Mouse (Mus musculus) midbrain, postnatal 0 days (tissue): ENCODE data around the gene Evi5. TPM values are rescaled to one million over a fixed set of nuclear protein-coding genes. Genes with fewer than 3 reads are reported as not detected.

Experiments used
- ATAC-seq: fragments of 200-750 bp; cut with Nextera tagmentation; 2 replicates; pipeline ENCODE4 v1.8.0; 2017; ENCODE audit warnings: moderate number of reproducible peaks, mild to moderate bottlenecking, moderate TSS enrichment, moderate library complexity; ENCODE audit not compliant: low FRiP score
- DNase-seq: peaks from one replicate; pipeline ENCODE4 v3.0.0-alpha.2; 2015; ENCODE audit warnings: low spot score
- H3K27ac ChIP-seq: fragments of 300-500 bp; sonication (generic); 2 replicates; pipeline ENCODE4 v1.5.1; 2014; ENCODE audit warnings: low read depth, mild to moderate bottlenecking, low read length, mixed read lengths
- H3K27me3 ChIP-seq: fragments of 300-500 bp; sonication (generic); 2 replicates; pipeline ENCODE4 v1.6.1; 2014; ENCODE audit warnings: low read length, control low read depth, mixed read lengths; ENCODE audit not compliant: insufficient read depth
- H3K36me3 ChIP-seq: fragments of 300-500 bp; sonication (generic); 2 replicates; pipeline ENCODE4 v1.6.1; 2014; ENCODE audit warnings: low read length, control low read depth, mixed read lengths; ENCODE audit not compliant: insufficient read depth
- H3K4me1 ChIP-seq: fragments of 300-500 bp; sonication (generic); 2 replicates; pipeline ENCODE4 v1.6.1; 2014; ENCODE audit warnings: mild to moderate bottlenecking, control low read depth, antibody characterized with exemption, low read length, mixed read lengths; ENCODE audit not compliant: insufficient read depth
- H3K4me2 ChIP-seq: fragments of 300-500 bp; sonication (generic); 2 replicates; pipeline ENCODE4 v1.6.1; 2014; ENCODE audit warnings: low read depth, mild to moderate bottlenecking, low read length, mixed read lengths; ENCODE audit not compliant: poor library complexity, severe bottlenecking
- H3K4me3 ChIP-seq: fragments of 300-500 bp; sonication (generic); 2 replicates; pipeline ENCODE4 v1.5.1; 2014; ENCODE audit warnings: low read depth, mild to moderate bottlenecking, low read length, moderate library complexity
- H3K9ac ChIP-seq: fragments of 300-500 bp; sonication (generic); replicated peaks from 2 replicates; pipeline ENCODE4 v1.6.1; 2014; ENCODE audit warnings: mild to moderate bottlenecking, low read length, moderate library complexity, mixed read lengths; ENCODE audit not compliant: poor library complexity, severe bottlenecking
- H3K9me3 ChIP-seq: fragments of 300-500 bp; sonication (generic); 2 replicates; pipeline ENCODE4 v1.6.1; 2016; ENCODE audit warnings: low read length, control low read depth
- CTCF ChIP-seq: IDR thresholded peaks from 2 replicates; pipeline ENCODE4 v1.5.1; 2016; ENCODE audit warnings: antibody characterized with exemption, mild to moderate bottlenecking
- WGBS: fragments of 180-500 bp; shearing (Covaris S2); extraction: QIAGEN DNeasy Blood & Tissue Kit; methylation state at CpG from one replicate; pipeline ENCODE4 v1.1.7; 2014; 5-methylcytosine and 5-hydroxymethylcytosine counted together
- polyA plus RNA-seq: library from polyadenylated mRNA; unstranded; fragments of >200 nt; fragmentation: Nextera tagmentation; extraction: Ambion mirVana; gene quantifications from 2 replicates; pipeline ENCODE4 v1.2.1, GENCODE M21; 2015
- total RNA-seq: library from RNA; depleted of rRNA; stranded (reverse); fragments of >200 nt; gene quantifications from 2 replicates; pipeline ENCODE4 v1.2.3, GENCODE M21; 2014

The Evi5 gene
- total and polyA plus RNA-seq, 2 experiments from 2014 or later = 47.1 to 55.0 TPM

- ATAC-seq = no peak
These were observed 97.4 kb downstream of the Evi5 start for GRCm38 (mm10) chr5:107777545-107777830.

DNA sequence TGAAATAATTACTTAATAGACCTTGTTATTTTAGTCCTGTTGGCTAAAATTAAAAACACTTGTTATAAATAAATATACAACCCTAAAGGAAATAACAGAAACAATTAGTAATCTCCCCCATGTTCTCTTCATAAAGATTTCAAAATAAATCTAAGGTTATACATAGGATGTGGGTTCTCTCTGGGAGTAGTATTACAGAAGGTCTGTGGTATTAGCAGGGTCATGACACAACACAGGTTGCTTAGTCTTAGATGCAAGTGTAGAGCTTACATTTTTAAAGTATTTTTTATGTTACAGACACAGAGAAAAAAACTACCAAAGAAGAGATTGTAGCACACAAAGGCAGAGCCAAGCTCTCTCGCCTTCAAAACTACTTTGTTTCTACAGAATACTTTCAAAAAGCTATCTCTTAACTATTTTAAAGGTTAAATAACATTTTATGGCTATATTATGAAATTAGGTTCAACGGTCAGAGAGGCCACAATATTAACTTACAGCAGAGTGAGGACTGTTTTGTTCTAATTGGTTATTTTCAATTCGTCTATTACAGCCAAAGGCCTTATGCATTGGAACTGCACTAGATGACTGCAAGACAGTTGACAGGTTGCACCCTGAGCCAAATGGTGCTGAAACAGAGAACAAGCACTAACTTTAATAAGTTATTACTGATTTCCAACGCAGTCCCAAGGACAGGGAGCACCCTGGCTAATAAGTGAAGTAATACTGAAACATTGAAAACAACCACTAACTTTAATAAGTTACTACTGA, 97.9 kb downstream of the Evi5 start:
- WGBS = 91% methylated on average over 4 of the region's 4 CpGs
- ATAC-seq = no peak
- DNase-seq = no peak
- Histone ChIP-seq H3K9me3 (no peaks in the 10 kb centered on the region), H3K4me3 (no peak overlapping the region), H3K27me3 (no peaks in the 10 kb centered on the region), H3K9ac (no peak overlapping the region), H3K4me1 (no peaks in the 10 kb centered on the region), H3K36me3 (0 out of 2 replicates have a peak, but pooled peaks cover 2% of the 10 kb centered on the region), H3K27ac (no peak overlapping the region), H3K4me2 (no peak overlapping the region)
- no peak for TF ChIP-seq CTCF

More at GRCm38 (mm10) chr5:107777545-107777830, 97.4 kb downstream of the Evi5 start:
- Histone ChIP-seq H3K27ac (no peak overlapping the region), H3K9ac (no peak overlapping the region), H3K27me3 (no peaks in the 10 kb centered on the region), H3K4me3 (no peak overlapping the region), H3K4me2 (no peak overlapping the region), H3K9me3 (no peaks in the 10 kb centered on the region), H3K36me3 (no peaks in the 10 kb centered on the region), H3K4me1 (no peaks in the 10 kb centered on the region)
- no peak for TF ChIP-seq CTCF
- no peak for DNase-seq
- WGBS = 93% methylated on average over 1 of the region's 1 CpGs

- Histone ChIP-seq H3K9me3 (no peaks in the 10 kb centered on the region), H3K4me1 (no peaks in the 10 kb centered on the region), H3K27me3 (no peaks in the 10 kb centered on the region), H3K36me3 (0 out of 2 replicates have a peak, but pooled peaks cover 3% of the 10 kb centered on the region), H3K4me3 (no peak overlapping the region), H3K9ac (no peak overlapping the region), H3K4me2 (no peak overlapping the region), H3K27ac (no peak overlapping the region)
- DNase-seq (no peak), ATAC-seq (no peak)
- no peak for TF ChIP-seq CTCF
- 95% methylated on average over 1 of the region's 1 CpGs for WGBS
These were observed 99.0 kb downstream of the Evi5 start for GRCm38 (mm10) chr5:107775875-107776274.

DNA sequence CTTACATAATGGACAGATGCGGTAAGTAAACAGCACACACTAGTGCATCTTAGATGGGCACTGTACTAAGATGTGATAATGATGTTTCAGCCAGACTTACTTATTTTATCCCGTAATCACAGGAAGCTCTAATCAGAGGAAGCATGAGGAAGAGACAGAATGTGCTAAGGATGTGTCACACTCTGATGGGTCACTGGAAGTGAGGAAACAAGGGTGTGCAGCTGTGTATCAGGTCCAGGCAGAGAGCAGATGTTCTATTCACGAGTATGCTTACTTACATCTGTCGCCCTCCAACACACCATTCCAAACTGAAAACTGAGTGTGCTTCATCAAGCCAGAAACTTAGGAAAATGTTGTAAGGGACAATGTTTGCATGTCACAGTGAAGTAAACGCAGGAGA, 102.9 kb downstream of the Evi5 start:
- Histone ChIP-seq H3K4me1 (no peaks in the 10 kb centered on the region), H3K36me3 (0 out of 2 replicates have a peak, but pooled peaks cover 3% of the 10 kb centered on the region), H3K4me3 (no peak overlapping the region), H3K9ac (no peak overlapping the region), H3K9me3 (no peaks in the 10 kb centered on the region), H3K4me2 (no peak overlapping the region), H3K27me3 (no peaks in the 10 kb centered on the region), H3K27ac (no peak overlapping the region)
- 89% methylated on average over 5 of the region's 5 CpGs for WGBS
- ATAC-seq = no peak
- no peak for TF ChIP-seq CTCF
- no peak for DNase-seq

GRCm38 (mm10) chr5:107768224-107768623, 106.7 kb downstream of the Evi5 start:
- Histone ChIP-seq H3K27me3 (no peaks in the 10 kb centered on the region), H3K4me3 (no peak overlapping the region), H3K36me3 (0 out of 2 replicates have a peak, but pooled peaks cover 3% of the 10 kb centered on the region), H3K4me1 (no peaks in the 10 kb centered on the region), H3K9me3 (no peaks in the 10 kb centered on the region), H3K4me2 (no peak overlapping the region), H3K27ac (no peak overlapping the region), H3K9ac (no peak overlapping the region)
- 93% methylated on average over 1 of the region's 1 CpGs for WGBS
- DNase-seq (no peak), ATAC-seq (no peak)
- TF ChIP-seq CTCF = no peak

- Histone ChIP-seq H3K36me3 (no peaks in the 10 kb centered on the region), H3K4me1 (no peaks in the 10 kb centered on the region), H3K4me2 (no peak overlapping the region), H3K9me3 (no peaks in the 10 kb centered on the region), H3K27me3 (no peaks in the 10 kb centered on the region), H3K4me3 (no peak overlapping the region), H3K27ac (no peak overlapping the region), H3K9ac (no peak overlapping the region)
- ATAC-seq = no peak
- no peak for TF ChIP-seq CTCF
- WGBS = 92% methylated on average over 4 of the region's 4 CpGs
- no peak for DNase-seq
These were observed 109.0 kb downstream of the Evi5 start for GRCm38 (mm10) chr5:107765946-107766345.
